Mouse (Mus musculus) adrenal gland, postnatal 10 days (tissue): ENCODE results near the gene Idh2. TPM values are rescaled to one million over a fixed set of nuclear protein-coding genes. Genes with fewer than 3 reads are reported as not detected.
"Not testable (repeated sequence)": the region's sequence is repeated elsewhere in the genome, so short reads cannot be mapped to it uniquely, and the experiment has no call there.

Experiments
- DNase-seq: peaks from one replicate; pipeline ENCODE4 v3.0.0; 2021; ENCODE audit warnings: mixed read lengths
- long read RNA-seq, 2 experiments: library from polyadenylated mRNA; stranded (forward); transcript quantifications; one replicate each; pipeline ENCODE4 v2.0.0; 2021
- total RNA-seq, 2 experiments: library from RNA; stranded (reverse); gene quantifications; 2 replicates each; pipeline ENCODE4 v1.2.3; 2021

Idh2 gene
- 100 to 1,000 TPM; 386 to 496 TPM for total RNA-seq
- long read RNA-seq, experiment 1, transcript Idh2-206 (3 exons, 485 nt), result minor isoform, 6 of 812 reads
- long read RNA-seq, experiment 1, transcript Idh2-201 (11 exons, 1,745 nt), result major isoform, 692 of 812 reads
- long read RNA-seq, experiment 1, partial matches to known transcripts, result 48 of 812 reads
- long read RNA-seq, experiment 1, other reads (novel, unspliced or antisense), result 62 of 812 reads
- long read RNA-seq, experiment 2, transcript Idh2-206 (3 exons, 485 nt), result minor isoform, 5 of 417 reads
- long read RNA-seq, experiment 2, transcript Idh2-201 (11 exons, 1,745 nt), result major isoform, 363 of 417 reads
- long read RNA-seq, experiment 2, partial matches to known transcripts, result 20 of 417 reads
- long read RNA-seq, experiment 2, other reads (novel, unspliced or antisense), result 27 of 417 reads

DNA sequence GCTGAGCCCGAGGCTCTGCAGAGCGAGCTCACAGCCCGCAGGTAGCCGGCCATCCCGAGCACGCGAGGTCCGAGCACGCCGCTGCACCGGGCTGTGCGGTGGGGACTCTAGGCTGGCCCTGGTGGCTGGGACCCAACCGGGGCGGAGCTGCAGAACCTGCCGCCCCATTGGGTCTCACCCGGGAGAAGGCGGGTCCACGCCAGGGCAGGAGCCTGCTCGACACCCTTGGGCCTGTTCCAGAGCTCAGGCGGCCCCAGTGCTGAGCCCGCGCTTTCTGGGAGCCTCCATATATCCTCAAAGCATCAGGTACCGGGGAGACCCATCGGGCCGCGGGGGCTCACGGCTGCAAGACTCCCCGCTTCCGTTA lies at the start of gene Idh2:
Idh2 (minus strand) TSS at position 169 of the 367 bp plus-strand sequence.
- peak; percentile 97 for DNase-seq

DNA sequence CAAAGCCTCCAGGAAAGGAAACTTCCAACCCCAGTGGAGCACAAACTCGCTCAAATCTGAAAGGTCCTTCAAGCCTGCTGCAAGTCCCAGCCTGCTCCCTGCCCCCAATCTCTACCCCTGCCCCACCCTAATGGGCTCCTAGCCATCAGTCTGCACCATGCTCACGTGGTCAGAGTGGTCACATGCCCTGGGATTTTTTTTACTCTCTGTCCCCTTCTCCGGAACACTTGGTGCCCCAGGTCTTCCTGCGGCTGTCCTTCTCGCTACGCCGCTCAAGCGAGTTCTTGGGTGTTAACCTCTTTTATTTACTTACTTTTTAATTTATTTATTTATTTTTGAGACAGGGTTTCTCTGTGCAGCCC lies 45.7 kb upstream of the Idh2 start:
- DNase-seq, result peak; percentile 76

DNA sequence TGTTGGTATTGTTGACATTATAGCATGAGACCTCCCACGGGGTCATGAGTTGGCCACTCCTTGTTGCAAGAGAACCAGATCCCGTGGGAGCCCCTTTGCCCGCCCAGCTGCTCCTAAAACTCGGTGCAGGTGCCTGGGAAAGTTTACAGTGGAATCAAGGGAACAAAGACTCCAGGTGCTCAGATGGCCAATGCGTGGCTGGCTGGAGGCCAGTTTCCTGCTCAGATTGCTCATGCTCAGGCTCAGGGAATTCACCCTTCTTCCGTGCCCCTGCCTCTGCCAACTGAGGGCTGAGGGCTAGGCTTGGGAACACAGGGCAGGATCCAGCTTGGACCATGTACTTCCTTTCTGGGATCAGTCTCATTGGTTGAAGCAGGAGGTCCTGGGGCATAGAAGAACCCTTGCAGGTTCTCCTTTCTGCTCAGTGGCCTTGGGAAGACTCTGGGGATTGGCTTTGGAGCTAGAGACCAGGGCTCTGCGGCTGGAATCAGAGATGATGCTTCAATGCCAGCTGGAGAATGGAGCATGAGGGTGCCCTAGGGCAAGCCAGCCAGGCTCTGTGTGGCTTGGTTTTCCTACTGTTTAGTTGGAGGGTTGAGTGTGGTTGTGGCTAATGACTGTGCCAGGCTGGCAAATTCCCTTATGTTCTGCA lies 45.2 kb upstream of the Idh2 start:
- peak; percentile 61 for DNase-seq

DNA sequence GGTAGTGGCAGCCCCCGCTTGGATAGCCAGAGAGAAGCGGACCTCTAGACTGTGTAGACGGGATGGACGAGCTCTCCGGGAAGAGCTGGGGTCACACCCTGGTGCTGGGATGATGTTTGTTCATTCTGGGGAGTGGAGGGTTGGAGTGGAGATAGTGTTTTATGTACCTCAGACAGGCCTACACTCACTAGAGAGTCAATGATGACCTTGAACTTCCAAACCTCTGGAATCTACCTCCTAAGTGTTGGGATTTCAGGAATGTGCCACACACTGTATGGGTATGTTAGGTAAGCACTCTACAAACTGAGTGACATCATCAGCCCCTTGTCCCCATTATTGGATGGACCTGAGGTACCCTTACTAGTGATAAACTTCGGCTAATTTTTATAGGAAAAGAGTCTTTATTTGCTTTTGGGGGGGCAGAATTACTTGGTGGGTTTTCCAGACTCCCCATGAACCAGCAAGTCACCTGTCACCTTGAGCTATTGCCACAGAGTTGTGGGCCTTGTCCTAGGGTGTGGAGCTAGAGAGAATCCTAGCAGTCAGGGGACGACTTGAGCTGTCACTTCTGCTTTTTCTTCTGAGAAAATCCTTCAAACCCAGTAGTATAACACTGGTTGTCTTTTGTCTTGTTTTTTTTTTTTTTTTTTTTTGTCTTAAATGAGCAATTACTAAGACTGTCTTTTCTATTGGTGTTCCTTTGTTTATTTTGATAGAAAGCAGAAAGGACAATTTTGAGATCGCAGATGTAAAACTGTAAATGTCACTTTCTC lies 43.5 kb upstream of the Idh2 start:
- no peak for DNase-seq

DNA sequence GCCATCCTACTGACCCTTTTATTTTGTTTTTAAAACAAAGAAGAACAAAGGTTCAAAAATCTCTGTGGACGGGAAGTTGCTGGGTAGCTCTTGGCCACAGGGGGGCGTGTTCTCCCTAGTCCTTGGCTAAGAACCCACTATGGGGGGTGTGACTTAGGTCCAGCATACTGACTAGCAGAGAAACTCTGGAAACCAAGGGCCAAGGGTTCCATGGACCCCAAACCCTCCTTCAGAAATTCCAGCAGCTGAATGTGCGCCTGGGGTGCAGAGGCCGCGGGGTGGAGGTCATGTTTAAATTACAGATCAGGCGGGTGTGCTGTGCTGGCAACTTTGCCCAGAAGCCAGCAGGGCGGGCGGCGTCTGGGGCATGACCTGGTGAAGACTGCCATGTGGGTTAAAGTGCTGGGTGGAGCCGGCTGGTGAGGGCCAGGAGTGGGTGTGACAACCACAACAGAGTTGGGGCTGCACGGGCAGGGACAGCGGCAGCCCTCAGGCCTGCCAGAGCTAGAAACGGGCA lies 41.6 kb upstream of the Idh2 start:
- DNase-seq, result peak; percentile 84

DNA sequence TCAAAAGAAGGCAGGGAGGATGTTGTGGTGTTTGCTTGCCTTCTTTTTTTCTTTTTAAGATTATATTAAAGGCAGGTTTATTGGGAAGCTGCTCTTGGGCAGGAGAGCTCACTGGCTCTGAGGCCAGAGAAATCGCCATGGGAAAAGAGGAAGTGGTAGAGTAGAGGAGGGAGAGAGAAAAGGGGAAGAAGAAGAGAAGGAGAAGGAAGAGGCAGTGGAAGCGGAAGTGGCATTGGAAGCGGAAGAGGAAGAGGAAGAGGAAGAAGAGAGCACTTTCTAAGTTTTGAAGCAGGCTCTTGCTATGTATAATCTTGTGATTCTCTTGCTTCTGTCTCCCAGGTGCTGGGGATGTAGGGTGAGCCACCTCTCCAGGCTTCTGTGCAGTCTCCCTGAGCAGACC lies 39.5 kb upstream of the Idh2 start:
- no peak for DNase-seq

DNA sequence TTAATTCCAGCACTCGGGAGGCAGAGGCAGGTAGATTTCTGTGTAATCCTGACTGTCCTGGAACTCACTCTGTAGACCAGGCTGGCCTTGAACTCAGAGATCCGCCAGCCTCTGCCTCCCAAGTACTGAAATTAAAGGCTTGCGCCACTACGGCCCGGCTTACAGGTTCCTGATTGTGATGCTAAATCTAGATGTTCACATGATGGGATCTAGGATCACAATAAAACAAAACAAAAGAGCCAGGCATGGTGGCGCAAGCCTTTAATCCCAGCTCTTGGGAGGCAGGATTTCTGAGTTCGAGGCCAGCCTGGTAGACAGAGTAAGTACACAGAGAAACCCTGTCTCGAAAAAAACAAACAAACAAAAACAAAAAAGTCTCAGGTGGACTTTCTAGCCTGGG lies 37.6 kb upstream of the Idh2 start:
- no peak for DNase-seq

DNA sequence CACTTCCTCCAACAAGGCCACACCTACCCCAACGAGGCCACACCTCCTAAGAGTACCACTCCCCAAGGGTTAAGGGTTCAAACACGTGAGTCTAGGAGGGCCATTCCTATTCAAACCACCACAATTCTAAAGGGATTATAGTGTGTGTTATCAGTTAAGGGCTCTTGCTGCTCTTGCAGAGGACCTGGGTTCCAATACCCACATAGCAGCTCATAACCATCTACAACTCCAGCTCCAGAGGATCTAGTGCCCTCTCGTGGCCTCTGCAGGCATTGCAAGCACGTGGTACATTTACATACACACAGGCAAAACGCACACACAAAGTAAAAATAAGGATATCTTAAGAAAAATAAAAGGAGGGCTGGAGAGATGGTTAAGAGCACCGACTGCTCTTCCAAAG lies 37.0 kb upstream of the Idh2 start:
- DNase-seq, result no peak

DNA sequence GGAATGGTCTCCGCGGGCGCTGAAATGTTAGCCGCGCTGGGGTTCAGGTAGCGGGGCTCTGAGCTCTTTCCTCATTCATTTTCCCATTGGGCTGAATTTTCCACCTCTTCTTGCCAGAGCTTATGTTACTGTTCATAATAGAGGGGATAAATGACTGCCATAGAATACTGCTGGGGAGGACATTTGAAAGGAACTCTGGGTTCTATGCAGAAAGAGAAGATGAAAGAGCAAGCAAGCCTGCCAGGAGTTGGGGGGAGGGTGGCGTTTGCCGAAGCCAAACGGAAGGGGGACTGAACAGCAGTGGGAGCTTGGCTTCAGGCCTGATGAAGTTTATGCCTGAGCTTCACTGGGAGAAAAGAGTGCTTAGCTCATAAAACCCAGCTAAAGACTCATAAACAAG lies 34.2 kb upstream of the Idh2 start:
- DNase-seq, result no peak

DNA sequence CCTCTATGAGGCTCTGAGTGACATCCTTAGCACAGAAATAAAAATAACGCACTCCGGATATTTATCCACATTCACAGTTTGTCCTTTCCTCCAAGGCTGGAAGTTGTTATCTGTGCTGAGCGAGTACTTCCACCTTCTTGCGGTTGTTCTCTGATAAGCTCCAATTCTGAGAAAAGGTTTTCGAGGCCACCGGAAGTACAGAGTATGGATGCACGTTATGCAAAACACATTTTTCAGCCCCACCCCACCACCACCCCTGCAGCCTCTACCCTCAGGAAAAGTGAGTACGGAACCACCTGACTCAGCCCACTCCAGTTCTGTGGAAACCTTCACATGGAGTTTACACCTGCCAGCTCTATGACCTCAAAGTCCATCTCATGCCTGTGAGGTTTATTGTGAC lies 30.9 kb upstream of the Idh2 start:
- no peak for DNase-seq

DNA sequence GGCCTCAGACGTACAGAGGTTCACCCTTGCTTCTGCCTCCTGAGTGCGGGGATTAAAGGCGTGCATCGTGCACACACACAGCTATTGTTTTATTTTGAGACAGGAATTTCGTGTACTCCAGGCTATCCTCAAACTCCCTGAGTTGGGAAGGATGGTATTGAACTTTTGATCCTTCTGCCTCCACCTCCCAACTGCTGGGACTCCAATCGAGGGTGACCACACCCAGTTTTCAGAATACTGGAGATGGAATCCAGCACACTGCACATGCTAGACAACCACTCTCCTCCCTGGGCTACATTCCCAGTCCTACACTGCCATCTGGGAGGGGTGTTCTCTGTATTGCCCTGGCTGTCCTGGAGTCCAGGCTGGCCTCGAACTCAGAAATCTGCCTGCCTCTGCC lies 29.5 kb upstream of the Idh2 start:
- DNase-seq, result no peak

DNA sequence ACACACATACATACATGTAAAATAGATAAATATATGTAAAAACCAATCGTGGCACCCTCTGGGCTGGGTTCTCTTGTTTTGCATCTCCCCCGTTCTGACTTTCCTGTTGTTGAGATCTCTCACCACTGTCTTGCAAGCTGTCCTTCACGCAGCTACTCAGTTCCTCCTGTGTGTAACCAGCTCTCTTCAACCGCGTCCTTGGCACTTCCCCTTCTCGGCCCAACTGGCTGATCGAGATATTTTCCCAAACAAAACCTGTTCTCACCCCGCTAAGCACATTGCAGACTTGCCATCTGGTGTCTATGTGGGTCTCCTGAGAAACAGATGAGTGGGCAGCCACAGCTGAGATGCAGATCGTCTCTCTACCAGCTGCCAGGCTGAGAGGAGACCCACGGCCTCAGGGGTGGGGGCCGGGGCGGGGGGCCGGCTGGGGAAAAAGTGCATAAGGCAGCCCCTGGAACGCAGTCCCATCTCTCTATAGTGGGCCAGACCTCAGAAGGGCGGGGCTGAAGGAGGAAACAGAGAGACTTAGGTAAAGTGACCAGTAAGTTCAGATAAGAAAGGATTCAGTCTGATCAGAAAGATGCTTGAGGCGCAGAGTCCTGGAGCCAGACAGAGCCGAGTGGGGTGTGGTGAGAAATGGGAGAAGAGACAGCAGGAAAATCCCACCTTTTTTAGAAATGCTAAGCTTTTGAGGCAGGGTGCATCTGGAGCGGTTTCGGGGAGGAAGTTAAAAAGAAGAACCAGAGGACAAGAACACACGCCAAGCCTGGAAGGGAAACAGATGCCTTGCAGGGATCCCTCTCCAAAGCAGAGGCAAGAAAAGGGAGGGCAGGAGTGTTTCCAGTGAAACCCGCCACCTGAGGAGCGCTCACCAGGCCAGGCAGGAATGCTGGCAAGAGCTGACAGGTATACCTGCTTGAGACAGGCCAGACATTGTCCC lies 28.4 kb upstream of the Idh2 start:
- peak; percentile 45 for DNase-seq

DNA sequence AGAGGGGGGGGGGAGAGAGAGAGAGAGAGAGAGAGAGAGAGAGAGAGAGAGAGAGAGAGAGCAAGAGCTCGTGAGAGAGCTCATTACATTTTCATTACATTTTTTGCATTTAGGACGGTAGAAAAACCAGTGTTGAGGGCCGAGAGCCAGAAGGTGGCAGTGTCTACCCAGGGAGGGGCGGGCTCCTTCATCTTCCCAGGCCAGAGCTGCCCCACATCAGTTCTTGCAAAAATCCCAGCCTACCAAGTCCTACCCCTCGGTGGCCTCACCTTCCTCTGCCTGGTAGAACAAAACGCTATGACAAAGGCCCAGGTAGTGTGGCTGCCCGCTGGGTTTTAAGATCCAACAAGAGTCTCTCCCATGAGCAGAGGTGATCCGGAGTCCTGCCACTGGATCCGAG lies 25.6 kb upstream of the Idh2 start:
- peak; percentile 87 for DNase-seq

DNA sequence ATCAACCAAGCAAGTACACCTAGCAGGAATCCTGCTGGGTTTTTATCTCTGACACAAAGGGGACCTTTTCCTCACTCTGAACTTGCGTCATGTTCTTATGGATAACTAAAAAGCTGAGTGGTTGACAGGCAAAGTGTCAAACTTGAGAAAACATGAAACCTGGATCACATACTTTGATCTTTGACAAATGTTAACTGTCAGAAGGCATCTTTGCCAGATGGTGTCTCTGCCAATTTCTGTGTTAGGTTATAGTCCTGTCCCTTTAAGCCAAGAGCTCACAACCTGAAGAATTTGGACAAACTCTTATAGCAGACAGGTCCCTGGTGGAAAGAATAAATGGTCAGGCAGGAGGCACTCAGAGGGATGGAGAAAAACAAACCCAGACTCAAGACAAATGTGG lies 23.2 kb upstream of the Idh2 start:
- no peak for DNase-seq

DNA sequence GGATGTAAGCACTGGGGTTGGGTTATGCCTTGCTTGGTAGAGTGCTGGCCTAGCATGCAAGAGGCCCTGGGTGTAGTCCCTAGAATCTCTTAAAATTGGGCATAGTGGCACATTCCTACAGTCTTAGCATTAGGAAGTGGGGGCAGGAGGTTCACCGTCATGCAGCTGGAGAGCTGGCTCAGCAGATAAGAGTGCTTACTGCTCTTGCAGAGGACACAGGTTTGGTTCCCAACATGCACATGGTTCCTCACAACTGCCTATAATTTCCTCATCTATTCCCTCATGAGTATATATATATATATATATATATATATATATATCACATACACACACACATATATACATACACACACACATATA lies 20.0 kb upstream of the Idh2 start:
- DNase-seq, result no peak

DNA sequence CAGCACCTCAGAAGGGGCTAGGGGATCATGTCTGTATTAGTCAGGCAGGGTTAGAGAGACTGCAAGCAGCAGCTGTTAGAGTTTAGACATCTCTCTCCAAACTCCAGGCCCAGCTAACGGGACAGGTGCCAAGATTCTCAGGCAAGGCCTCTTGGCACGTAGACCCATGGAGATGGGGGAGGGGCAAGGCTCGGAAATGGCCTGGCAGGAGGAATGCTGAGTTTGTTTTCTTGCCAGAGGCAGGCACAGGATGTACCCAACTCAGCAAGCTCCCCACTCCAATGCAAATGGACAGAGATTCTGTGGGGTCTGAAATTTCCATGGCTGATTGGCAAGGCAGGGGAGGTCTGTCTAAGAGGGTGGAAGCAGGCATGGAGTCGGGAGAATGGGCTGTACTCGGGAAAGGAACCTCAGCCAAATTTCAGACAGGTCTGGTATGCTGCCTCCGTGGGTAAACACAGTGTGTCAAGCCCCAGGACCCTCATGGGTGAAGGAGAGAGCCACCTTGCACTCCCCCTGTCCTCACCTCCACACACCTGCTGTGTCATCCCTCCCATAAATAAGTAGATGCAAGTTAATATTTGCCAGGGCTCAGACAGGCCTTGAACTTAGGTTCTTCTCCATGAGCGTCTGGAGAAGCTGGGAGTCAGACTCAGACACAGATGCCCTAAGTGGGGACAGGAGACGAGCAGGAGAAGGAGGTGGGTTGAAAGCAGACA lies 19.4 kb upstream of the Idh2 start:
- peak; percentile 93 for DNase-seq

DNA sequence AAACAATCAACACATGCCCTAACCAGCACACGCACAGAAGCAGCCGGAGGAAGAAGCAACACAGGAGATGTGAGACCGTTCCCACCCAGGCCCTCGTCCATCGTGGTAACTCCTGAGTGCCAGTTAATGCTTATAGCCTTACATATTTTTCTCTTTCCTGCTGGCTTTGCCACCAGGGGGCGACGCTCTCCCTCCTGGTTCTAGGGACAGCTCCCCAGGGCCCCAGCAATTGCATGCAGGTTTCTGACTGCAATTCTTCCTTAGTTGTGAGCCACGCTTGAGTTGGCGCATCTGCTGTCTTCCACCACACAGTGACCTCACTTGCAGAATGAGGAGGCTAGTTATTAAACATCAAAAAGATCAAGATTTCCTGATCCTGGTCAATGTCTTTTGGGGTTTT lies 17.3 kb upstream of the Idh2 start:
- peak; percentile 77 for DNase-seq

DNA sequence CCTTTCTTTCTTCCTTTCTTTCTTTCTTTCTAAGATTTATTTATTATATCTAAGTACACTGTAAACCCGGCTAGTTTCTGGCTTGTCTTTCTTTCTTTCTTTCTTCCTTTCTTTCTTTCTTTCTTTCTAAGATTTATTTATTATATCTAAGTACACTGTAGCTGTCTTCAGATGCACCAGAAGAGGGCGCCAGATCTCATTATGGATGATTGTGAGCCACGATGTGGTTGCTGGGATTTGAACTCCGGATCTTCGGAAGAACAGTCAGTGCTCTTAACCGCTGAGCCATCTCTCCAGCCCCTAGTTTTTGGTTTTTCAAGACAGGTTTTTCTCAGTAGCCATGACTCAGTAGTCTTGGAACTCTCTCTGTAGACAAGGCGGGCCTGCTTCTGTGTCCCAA lies 16.1 kb upstream of the Idh2 start:
- DNase-seq, result not testable (repeated sequence)

DNA sequence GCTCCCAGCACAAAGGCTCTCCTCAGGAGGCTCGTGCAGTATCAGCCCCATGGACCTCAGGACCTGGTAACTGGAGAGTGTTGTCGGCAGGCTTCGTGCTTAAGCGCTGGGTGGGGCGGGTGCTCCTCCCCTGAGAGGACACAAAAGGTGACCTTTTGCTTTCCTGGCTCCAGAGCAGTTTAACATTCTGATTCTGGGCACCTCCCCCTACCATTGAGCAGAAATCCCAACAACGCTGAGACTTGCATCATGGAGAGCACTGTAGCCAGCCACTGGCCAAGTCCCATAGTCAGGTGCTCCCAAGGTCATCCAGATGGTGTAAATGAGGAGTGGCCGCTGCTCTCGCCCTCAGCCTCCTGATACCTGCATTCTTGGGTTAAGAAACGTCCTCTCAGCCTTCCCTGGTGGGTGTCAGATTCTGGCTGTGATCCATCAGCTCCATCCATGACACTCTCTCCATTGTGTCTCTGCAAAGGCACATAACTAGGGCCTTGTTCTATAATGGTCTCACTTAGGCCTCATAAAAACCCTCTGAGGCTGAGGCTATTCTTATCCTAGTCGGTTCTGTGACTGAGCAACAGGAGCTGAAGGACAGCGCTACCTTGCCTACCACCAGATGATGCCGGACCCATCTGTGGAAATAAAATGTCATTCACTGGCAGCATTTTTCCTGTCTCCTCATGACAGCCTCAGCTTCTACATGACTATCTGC lies 15.3 kb upstream of the Idh2 start:
- peak; percentile 59 for DNase-seq

DNA sequence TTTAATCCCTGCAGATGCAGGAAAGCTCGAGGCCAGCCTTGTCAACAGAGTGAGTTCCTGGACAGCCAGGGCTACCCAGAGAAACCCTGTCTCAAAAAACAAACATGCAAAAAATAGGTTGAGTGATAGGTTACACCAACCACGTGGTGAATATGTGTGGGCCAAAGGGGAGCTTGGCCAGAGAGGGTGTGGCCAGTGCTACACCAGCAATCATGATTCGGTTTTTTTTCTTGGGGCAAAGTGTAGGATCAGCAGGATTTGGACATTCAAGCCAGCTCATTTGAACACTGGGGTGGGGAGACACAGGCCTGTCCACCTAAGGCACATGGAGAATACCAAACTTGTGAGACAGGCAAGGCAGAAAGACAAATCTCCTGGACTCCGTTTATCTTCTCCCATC lies 14.1 kb upstream of the Idh2 start:
- no peak for DNase-seq

DNA sequence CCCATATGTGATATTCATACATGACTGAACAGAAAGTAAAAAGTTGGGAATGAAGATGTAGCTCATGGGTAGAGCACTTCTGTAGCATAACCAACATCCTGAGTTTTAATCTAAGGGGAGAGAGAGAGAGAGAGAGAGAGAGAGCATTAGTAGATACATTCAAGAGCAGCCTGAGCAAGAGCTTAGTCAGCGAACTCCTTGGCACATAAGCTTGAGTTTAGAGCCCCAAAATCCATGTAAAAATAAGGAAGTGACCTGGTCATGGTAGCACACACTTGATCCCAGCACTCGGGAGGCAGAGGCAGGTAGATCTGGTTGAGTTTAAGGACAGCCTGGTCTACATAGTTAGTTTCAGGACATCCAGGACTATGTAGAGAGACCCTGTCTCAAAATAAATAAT lies 8.5 kb upstream of the Idh2 start:
- no peak for DNase-seq
